Mouse (Mus musculus) cerebellum, adult 2 months (tissue): ENCODE data around the gene Amdhd2. TPM values are rescaled to one million over a fixed set of nuclear protein-coding genes. Genes with fewer than 3 reads are reported as not detected.

Experiments
- DNase-seq, 2 experiments: peaks; one replicate each; pipeline ENCODE4 v3.0.0; 2021
- H3K27ac ChIP-seq: fragments of 200-500 bp; 2 replicates; pipeline ENCODE4 v1.5.1; 2012; ENCODE audit warnings: low read length, control low read depth, inconsistent platforms; ENCODE audit not compliant: insufficient read depth
- H3K27me3 ChIP-seq: fragments of 200-500 bp; 2 replicates; pipeline ENCODE4 v1.6.1; 2012; ENCODE audit warnings: inconsistent platforms, mild to moderate bottlenecking, low read length, moderate library complexity; ENCODE audit not compliant: control insufficient read depth, insufficient read depth
- H3K4me1 ChIP-seq: fragments of 200-500 bp; 2 replicates; pipeline ENCODE4 v1.6.1; 2011; ENCODE audit warnings: low read length; ENCODE audit not compliant: control insufficient read depth, insufficient read depth
- H3K4me3 ChIP-seq: fragments of 200-500 bp; replicated peaks from 2 replicates; pipeline ENCODE3; 2011; ENCODE audit warnings: mild to moderate bottlenecking, low read depth, low read length, control low read depth; ENCODE audit not compliant: insufficient read depth
- CTCF ChIP-seq: fragments of 200-500 bp; IDR thresholded peaks from 2 replicates; pipeline ENCODE4 v1.5.1; 2011; ENCODE audit warnings: low read depth, mild to moderate bottlenecking, control low read depth, low read length, moderate library complexity, borderline replicate concordance; ENCODE audit not compliant: insufficient read depth
- POLR2A ChIP-seq: fragments of 200-500 bp; IDR thresholded peaks from 2 replicates; pipeline ENCODE4 v1.6.1; 2011; ENCODE audit warnings: low read length, control low read depth, borderline replicate concordance; ENCODE audit not compliant: insufficient read depth
- WGBS: fragments of 180-500 bp; shearing (Covaris S2); methylation state at CpG from one replicate; pipeline ENCODE4 v1.1.7; 2018; 5-methylcytosine and 5-hydroxymethylcytosine counted together
- polyA plus RNA-seq: library from polyadenylated mRNA; depleted of rRNA; stranded (reverse); fragments of >200 nt; gene quantifications from 2 replicates; pipeline ENCODE4 v1.2.3, GENCODE M21; 2012

The Amdhd2 gene
- polyA plus RNA-seq, 1 experiment, result 37.0 TPM

- no peak for DNase-seq
- H3K27me3 ChIP-seq, result no peaks in the 10 kb centered on the region
- 76% methylated on average over 4 of the region's 4 CpGs for WGBS
- TF ChIP-seq CTCF (no peak), POLR2A (no peak)
- H3K4me1 ChIP-seq, result peaks cover 33% of the 10 kb centered on the region
- no peak overlapping the region for H3K27ac ChIP-seq
- no peak overlapping the region for H3K4me3 ChIP-seq
Measured at GRCm38 (mm10) chr17:24203068-24203467, 39.5 kb upstream of the Amdhd2 start.

- no peak for DNase-seq
- Histone ChIP-seq H3K4me3 (no peak overlapping the region), H3K27ac (no peak overlapping the region), H3K4me1 (peaks cover 45% of the 10 kb centered on the region), H3K27me3 (no peaks in the 10 kb centered on the region)
- WGBS, result 70% methylated on average over 4 of the region's 4 CpGs
- TF ChIP-seq POLR2A (no peak), CTCF (no peak)
Measured at GRCm38 (mm10) chr17:24201092-24201491, 37.5 kb upstream of the Amdhd2 start.

- no peak overlapping the region for H3K4me3 ChIP-seq
- TF ChIP-seq CTCF (no peak), POLR2A (no peak)
- no peaks in the 10 kb centered on the region for H3K27me3 ChIP-seq
- peak in 1 of 2 experiments; percentile 39 for DNase-seq
- H3K27ac ChIP-seq, result peak overlapping the region; percentile 44; the same call in 1 of the 2 replicates
- WGBS, result 54% methylated on average over 4 of the region's 4 CpGs
- H3K4me1 ChIP-seq, result peaks cover 47% of the 10 kb centered on the region
Measured at GRCm38 (mm10) chr17:24199741-24200140, 36.2 kb upstream of the Amdhd2 start.

DNA sequence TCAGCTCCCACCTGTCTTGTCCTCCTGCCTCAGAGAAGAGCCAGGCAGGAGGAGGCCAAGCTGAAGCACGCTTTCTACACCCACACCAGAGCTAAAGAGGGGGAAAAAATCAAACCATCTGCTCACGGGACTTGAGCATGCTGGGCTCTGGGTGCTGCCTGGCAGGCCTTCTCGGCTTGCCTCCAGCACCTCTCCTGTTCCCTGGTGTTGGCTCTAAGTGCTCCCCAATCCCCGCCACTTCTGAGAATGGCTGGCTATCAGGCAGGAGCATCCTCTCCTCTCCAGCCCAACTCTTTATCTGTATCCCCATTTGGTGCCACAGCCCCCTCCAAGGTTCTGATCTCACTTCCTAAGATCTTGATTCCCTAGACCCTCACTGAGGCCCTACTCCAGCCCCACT, 35.7 kb upstream of the Amdhd2 start:
- WGBS, result 10% methylated on average over 4 of the region's 4 CpGs
- Histone ChIP-seq H3K4me3 (no peak overlapping the region), H3K27ac (peak overlapping the region; percentile 44), H3K27me3 (no peaks in the 10 kb centered on the region), H3K4me1 (peaks cover 42% of the 10 kb centered on the region)
- TF ChIP-seq POLR2A, result no peak
- TF ChIP-seq CTCF, result no peak
- DNase-seq, result peak; percentile 60 to 78

DNA sequence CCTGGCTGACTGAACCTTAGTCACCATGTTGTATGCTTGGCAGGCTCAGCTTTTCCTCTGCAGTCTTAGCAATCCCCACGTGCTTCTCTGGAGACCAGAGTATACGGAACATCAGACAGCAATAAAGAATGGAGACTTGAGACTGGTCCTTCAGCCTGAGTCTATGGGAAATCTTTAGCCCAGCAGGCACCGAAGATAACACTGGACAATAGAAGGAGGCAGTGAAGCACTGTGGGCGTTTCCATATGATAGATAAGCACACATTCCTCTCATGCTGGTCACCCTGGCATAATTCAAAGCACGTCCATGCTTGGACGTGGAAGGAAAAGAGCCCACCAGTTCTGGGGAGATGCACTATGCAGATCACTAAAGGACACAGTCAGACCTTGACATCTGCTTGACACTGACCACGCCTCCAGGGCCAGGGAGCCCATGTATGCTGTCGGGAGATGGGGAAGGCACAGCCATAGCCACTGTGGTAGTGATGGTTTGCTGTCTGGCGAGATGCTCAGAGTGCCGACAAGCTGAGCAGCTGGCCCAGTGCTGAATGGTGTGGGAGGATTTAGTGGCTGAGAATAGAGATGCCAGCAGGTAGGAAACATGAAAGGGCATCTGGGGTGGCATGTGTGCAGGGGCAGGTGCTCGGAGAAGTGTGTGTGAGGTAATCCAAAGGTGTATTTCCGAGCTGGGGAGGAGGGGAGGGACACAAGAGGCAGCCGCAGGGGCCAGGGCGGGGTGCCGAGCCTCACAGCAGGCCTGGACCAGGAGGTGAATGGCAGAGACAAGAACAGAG, 33.7 kb upstream of the Amdhd2 start:
- DNase-seq, result peak; percentile 43 to 56
- no peak for TF ChIP-seq POLR2A
- TF ChIP-seq CTCF, result no peak
- peaks cover 42% of the 10 kb centered on the region for H3K4me1 ChIP-seq
- no peak overlapping the region for H3K27ac ChIP-seq
- H3K4me3 ChIP-seq, result no peak overlapping the region
- 37% methylated on average over 15 of the region's 15 CpGs for WGBS
- no peaks in the 10 kb centered on the region for H3K27me3 ChIP-seq

GRCm38 (mm10) chr17:24195349-24195748, 31.8 kb upstream of the Amdhd2 start:
- H3K27ac ChIP-seq, result no peak overlapping the region
- H3K27me3 ChIP-seq, result no peaks in the 10 kb centered on the region
- H3K4me1 ChIP-seq, result peaks cover 34% of the 10 kb centered on the region
- TF ChIP-seq CTCF, result no peak
- H3K4me3 ChIP-seq, result no peak overlapping the region
- 60% methylated on average over 2 of the region's 2 CpGs for WGBS
- no peak for DNase-seq

DNA sequence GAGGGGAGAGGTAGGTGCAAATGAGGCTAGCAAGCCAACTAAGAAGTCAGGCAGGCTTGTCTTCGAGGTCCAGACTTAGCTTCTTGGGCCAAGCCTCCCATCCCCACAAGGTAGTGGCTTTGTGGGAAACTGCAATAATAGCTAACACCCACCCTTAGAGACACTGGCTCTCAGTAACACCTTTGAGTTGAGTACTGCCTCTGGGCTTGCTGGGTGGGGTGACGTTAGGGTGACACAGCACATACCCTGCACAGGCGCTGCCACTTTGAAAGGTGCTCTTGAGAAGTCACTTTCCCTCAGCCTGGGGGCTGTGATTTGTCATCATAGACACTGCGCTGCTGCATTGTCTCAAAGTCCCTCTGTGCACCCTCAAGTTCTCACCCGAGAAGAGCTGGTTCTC, 30.2 kb upstream of the Amdhd2 start:
- no peak for DNase-seq
- no peak overlapping the region for H3K27ac ChIP-seq
- H3K27me3 ChIP-seq, result no peaks in the 10 kb centered on the region
- WGBS, result 94% methylated on average over 5 of the region's 5 CpGs
- H3K4me3 ChIP-seq, result no peak overlapping the region
- TF ChIP-seq CTCF (no peak), POLR2A (no peak)
- H3K4me1 ChIP-seq, result peaks cover 24% of the 10 kb centered on the region

DNA sequence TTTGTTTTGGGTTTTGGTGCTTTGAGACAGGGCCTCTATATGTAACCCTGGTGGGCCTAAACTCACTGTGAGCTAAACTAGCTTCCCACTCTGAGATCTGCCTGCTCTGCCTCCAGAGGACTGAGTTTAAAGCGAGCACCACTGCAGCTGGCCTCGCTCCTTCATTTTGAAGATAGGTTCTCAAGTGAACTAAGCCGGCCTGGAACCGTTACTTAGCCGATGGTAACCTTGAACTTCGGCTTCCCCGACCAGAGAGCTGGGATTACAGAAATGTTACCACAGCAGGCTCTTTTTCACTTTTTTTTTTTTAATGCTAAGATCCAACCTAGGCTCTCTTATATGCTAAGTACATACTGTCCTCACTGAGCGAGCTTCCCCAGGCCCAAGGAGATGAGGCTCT, 29.7 kb upstream of the Amdhd2 start:
- DNase-seq, result no peak
- peaks cover 19% of the 10 kb centered on the region for H3K4me1 ChIP-seq
- H3K4me3 ChIP-seq, result no peak overlapping the region
- no peak overlapping the region for H3K27ac ChIP-seq
- TF ChIP-seq CTCF, result no peak
- no peak for TF ChIP-seq POLR2A
- no peaks in the 10 kb centered on the region for H3K27me3 ChIP-seq
- 95% methylated on average over 8 of the region's 8 CpGs for WGBS
